Mouse (Mus musculus) bone marrow, adult 2 months (tissue): ENCODE results near the gene Fdx1.

ENCODE experiments used
- CTCF ChIP-seq: fragments of 200-500 bp; IDR thresholded peaks from 2 replicates; pipeline ENCODE4 v1.5.1; 2011; ENCODE audit warnings: low read length, control low read depth; ENCODE audit not compliant: control insufficient read depth, insufficient read depth
- POLR2A ChIP-seq: fragments of 200-500 bp; IDR thresholded peaks from 2 replicates; pipeline ENCODE4 v1.6.1; 2011; ENCODE audit warnings: low read depth, mild to moderate bottlenecking, control low read depth, low read length, borderline replicate concordance; ENCODE audit not compliant: control insufficient read depth

DNA sequence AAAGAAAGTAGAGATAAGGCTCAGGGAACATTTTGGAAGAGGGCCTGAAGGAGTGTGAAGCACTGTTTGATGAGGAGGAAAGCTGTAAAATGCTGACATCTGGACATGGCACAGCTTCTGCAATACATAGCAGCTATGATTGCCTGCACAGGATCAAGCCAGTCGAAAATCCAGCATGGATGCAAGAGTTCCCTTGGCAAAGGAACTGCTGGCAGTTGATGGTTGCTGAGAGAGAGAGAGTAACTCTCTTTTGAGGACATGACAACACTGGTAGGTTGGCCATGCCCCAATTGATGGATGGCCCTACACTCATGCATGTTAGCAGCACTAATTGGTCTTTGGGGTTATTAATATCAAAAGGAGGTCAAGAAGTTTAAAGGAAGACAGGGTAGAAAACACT lies 12.7 kb downstream of the Fdx1 start:
- TF ChIP-seq POLR2A (no peak), CTCF (no peak)
